Mouse (Mus musculus) heart, adult 2 months (tissue): ENCODE measurements at regions not wholly inside any gene's neighbourhood (a gene's known extent, or its start where the extent isn't known, plus 50 kb on each side); places are given as distances from the start of the nearest gene placed in this dataset.
"Not testable (repeated sequence)": the region's sequence is repeated elsewhere in the genome, so short reads cannot be mapped to it uniquely, and the experiment has no call there.

Experiments
- CTCF ChIP-seq: fragments of 200-600 bp; IDR thresholded peaks from 2 replicates; pipeline ENCODE4 v1.8.1; 2022; ENCODE audit warnings: antibody characterized with exemption, mild to moderate bottlenecking, moderate library complexity
- POLR2A ChIP-seq: fragments of 200-500 bp; IDR thresholded peaks from 2 replicates; pipeline ENCODE4 v1.6.1; 2011; ENCODE audit warnings: mild to moderate bottlenecking, low read depth, low read length, control low read depth; ENCODE audit not compliant: insufficient read depth

- not testable (repeated sequence) for TF ChIP-seq POLR2A, CTCF
Measured at GRCm38 (mm10) chr8:112246629-112247028, 231.8 kb upstream of the Gm6793 start.
